Mouse (Mus musculus): ENCODE measurements around the gene Dnal1.

DNA sequence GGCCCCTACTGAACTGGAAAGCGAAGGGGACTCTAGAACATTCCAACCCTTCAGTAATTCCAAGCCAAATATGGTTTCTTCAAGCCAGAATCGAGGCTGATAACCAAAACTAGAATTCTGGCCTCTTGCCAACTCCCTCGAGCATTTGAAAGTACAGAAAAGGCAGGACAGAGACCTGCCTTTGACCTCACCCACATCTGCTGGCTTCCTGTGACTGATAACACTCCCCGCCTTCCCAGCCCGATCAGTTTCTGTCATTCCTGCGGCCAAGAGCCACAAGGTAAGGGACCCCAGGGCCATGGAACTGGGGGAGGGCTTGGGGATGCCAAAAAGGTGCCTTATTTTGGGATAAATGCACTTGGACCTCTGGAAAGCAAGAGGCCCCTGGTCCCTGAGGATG is 36.8 kb downstream of the Dnal1 start:
- TF ChIP-seq CTCF (IDR thresholded peaks at IDR 0.05; ENCODE audit: low read depth, low read length) (no peak), POLR2AphosphoS5 (IDR thresholded peaks at IDR 0.05; ENCODE audit: insufficient replicate concordance, low read depth, low read length) (no peak), TAL1 (conservative IDR thresholded peaks at IDR 0.05; ENCODE audit: low read depth, low read length) (no peak; the same call in 1 of the 2 replicates), GATA1 (IDR thresholded peaks at IDR 0.05; ENCODE audit: borderline replicate concordance, low read length) (no peak)

All from G1E (cell line).